7 mouse cellular contexts compared by ENCODE assay signal in the genomic region with DNA sequence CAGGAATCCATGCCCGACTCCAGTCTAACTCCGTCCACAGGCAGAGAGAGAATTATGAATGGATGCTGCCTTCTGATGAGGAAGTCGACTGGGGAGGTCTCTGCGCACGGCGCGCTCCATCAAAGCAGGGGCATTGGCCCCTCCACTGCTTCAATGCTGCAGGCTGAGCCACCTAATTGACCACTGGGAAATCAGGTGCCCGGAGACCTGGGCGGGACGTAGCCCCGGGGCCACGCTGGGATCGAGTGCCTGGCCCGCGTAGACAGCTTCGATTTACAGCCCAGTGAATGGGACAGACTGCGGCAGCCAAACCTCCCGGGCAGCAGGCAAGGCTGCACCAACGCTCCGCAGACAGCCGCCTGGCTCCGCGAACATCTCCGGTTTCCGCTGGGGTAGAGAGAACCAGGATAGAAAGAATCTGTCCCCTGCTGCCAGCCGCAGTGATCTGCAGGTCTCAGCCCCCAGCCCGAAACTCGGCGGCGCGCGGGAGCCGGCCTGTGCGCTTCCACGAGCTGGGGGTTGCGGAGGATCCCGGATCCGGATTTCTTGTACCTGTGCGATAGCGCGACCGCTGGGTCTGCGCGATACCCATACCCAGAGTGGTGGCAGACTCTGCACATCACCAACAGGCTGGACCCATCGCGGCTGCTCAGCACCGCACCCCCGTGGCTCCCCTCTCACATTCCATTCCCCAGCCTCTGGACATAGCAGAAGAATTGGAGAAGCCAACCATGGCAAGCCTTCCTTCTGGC.
A peak's percentile ranks its signal among the peaks of the same experiment; 100 is the strongest.
DNase-seq lines count a peak whose midpoint lies in the region; ATAC-seq and TF ChIP-seq lines count a peak whose summit lies in the region.

No protein-coding gene starts in this region.

- H3K4me2 ChIP-seq in embryonic facial prominence, embryonic 15.5 days (replicated peaks): peak overlapping the region; percentile 80
- peak overlapping the region; percentile 79 for H3K4me2 ChIP-seq in hindbrain, embryonic 11.5 days (replicated peaks; ENCODE audit: low read depth, low read length)

- H3K9me3 ChIP-seq in embryonic facial prominence, embryonic 15.5 days (replicated peaks): no peaks in the 10 kb centered on the region
- H3K9me3 ChIP-seq in hindbrain, embryonic 11.5 days (ENCODE audit: control insufficient read depth, low read length): no peaks in the 10 kb centered on the region

- peak; percentile 51 for ATAC-seq in embryonic facial prominence, embryonic 15.5 days (ENCODE audit: insufficient number of reproducible peaks, low FRiP score, low TSS enrichment, low read depth)
- peak; percentile 76 for ATAC-seq in hindbrain, embryonic 11.5 days (ENCODE audit: low FRiP score)

- no peak overlapping the region for H3K9ac ChIP-seq in embryonic facial prominence, embryonic 15.5 days
- H3K9ac ChIP-seq in hindbrain, embryonic 11.5 days (ENCODE audit: low read depth, low read length): peak overlapping the region; percentile 15
- no peak overlapping the region for H3K9ac ChIP-seq in liver, adult 2 months (ENCODE audit: low read depth, low read length)

- TF ChIP-seq CTCF in lung, adult 2 months (IDR thresholded peaks at IDR 0.05; ENCODE audit: insufficient read depth, low read length): no peak
- no peak for TF ChIP-seq CTCF in liver, adult 2 months (IDR thresholded peaks at IDR 0.05; ENCODE audit: low read depth, low read length)

- WGBS in lung, adult 2 months: 24% methylated on average over 48 of the region's 48 CpGs
- WGBS in embryonic facial prominence, embryonic 15.5 days: 17% methylated on average over 48 of the region's 48 CpGs
- WGBS in hindbrain, embryonic 11.5 days: 25% methylated on average over 42 of the region's 48 CpGs
- WGBS in liver, adult 2 months: 3% methylated on average over 48 of the region's 48 CpGs

- no peaks in the 10 kb centered on the region for H3K36me3 ChIP-seq in embryonic facial prominence, embryonic 15.5 days
- no peaks in the 10 kb centered on the region for H3K36me3 ChIP-seq in hindbrain, embryonic 11.5 days (ENCODE audit: control insufficient read depth, insufficient read depth, low read length)
- no peaks in the 10 kb centered on the region for H3K36me3 ChIP-seq in liver, adult 2 months (ENCODE audit: control insufficient read depth, insufficient read depth, low read length)

- H3K4me3 ChIP-seq in lung, adult 2 months (replicated peaks; ENCODE audit: extremely low read depth, low read depth, low read length): no peak overlapping the region
- peak overlapping the region; percentile 44 for H3K4me3 ChIP-seq in embryonic facial prominence, embryonic 15.5 days (replicated peaks)
- H3K4me3 ChIP-seq in hindbrain, embryonic 11.5 days (ENCODE audit: low read depth, low read length): peak overlapping the region; percentile 40
- H3K4me3 ChIP-seq in liver, adult 2 months (ENCODE audit: insufficient read depth, low read depth, low read length): peak overlapping the region; percentile 26; the same call in 1 of the 2 replicates

- H3K79me2 ChIP-seq in liver, adult 2 months (ENCODE audit: control insufficient read depth, insufficient read depth, low read length): no peaks in the 10 kb centered on the region

- no peaks in the 10 kb centered on the region for H3K4me1 ChIP-seq in lung, adult 2 months (ENCODE audit: control insufficient read depth, insufficient read depth, low read length)
- H3K4me1 ChIP-seq in embryonic facial prominence, embryonic 15.5 days: no peaks in the 10 kb centered on the region
- no peaks in the 10 kb centered on the region for H3K4me1 ChIP-seq in hindbrain, embryonic 11.5 days (replicated peaks; ENCODE audit: control insufficient read depth, insufficient read depth, low read length)
- H3K4me1 ChIP-seq in liver, adult 2 months (ENCODE audit: control insufficient read depth, insufficient read depth, low read length): 0 out of 2 replicates have a peak, but pooled peaks cover 1% of the 10 kb centered on the region

- no peak overlapping the region for H3K27ac ChIP-seq in embryonic facial prominence, embryonic 15.5 days (replicated peaks)
- H3K27ac ChIP-seq in hindbrain, embryonic 11.5 days (ENCODE audit: low read depth, low read length): no peak overlapping the region
- no peak overlapping the region for H3K27ac ChIP-seq in liver, adult 2 months (replicated peaks; ENCODE audit: insufficient read depth, low read depth, low read length)

- DNase-seq in lung, postnatal 10 days: peak; percentile 2
- no peak for DNase-seq in lung, adult 2 months
- DNase-seq in hindbrain, embryonic 11.5 days (ENCODE audit: low spot score): peak; percentile 47
- no peak for DNase-seq in liver, adult 2 months (ENCODE audit: extremely low read depth, low read depth, low spot score)
- peak; percentile 19 to 25 for DNase-seq in right cerebral cortex, adult 2 months (ENCODE audit: low spot score in 2 of 2)
- DNase-seq in spleen, postnatal 36 days (ENCODE audit: low spot score in 2 of 2): no peak

- TF ChIP-seq POLR2A in lung, adult 2 months (IDR thresholded peaks at IDR 0.05; ENCODE audit: borderline replicate concordance, extremely low read depth, low read depth, low read length): no peak
- no peak for TF ChIP-seq POLR2A in liver, adult 2 months (IDR thresholded peaks at IDR 0.05; ENCODE audit: extremely low read depth, insufficient read depth, low read length)

- peaks cover 33% of the 10 kb centered on the region for H3K27me3 ChIP-seq in embryonic facial prominence, embryonic 15.5 days
- H3K27me3 ChIP-seq in hindbrain, embryonic 11.5 days (ENCODE audit: control insufficient read depth, insufficient read depth, low read length): peaks cover 38% of the 10 kb centered on the region
- peaks cover 5% of the 10 kb centered on the region for H3K27me3 ChIP-seq in liver, adult 2 months (ENCODE audit: control insufficient read depth, insufficient read depth, low read length)

Comparison
In these comparisons a context has a peak if more than half of its experiments do, and no peak if none do; other contexts are left out.
1. DNase-seq: peak in lung, postnatal 10 days (single experiment), hindbrain, embryonic 11.5 days (single experiment) and right cerebral cortex, adult 2 months (2 of 2); none in lung, adult 2 months (single experiment), liver, adult 2 months (single experiment) and spleen, postnatal 36 days (0 of 2).